Mouse (Mus musculus) limb, embryonic 11.5 days (tissue): Measurements from ENCODE around the gene Atad5. TPM values are rescaled to one million over a fixed set of nuclear protein-coding genes. Genes with fewer than 3 reads are reported as not detected.
A peak's percentile ranks its signal among the peaks of the same experiment; 100 is the strongest.

ENCODE experiments used
- ATAC-seq: fragments of 200-750 bp; cut with Nextera tagmentation; 2 replicates; pipeline ENCODE4 v1.8.0; 2017; ENCODE audit warnings: low read depth; ENCODE audit not compliant: insufficient number of reproducible peaks, low FRiP score, low TSS enrichment
- DNase-seq: peaks from one replicate; pipeline ENCODE4 v3.0.0-alpha.2; 2015; ENCODE audit warnings: low spot score
- H3K27ac ChIP-seq: fragments of 300-500 bp; sonication (generic); replicated peaks from 2 replicates; pipeline ENCODE4 v1.5.1; 2014; ENCODE audit warnings: low read depth, mild to moderate bottlenecking, low read length
- H3K27me3 ChIP-seq: fragments of 300-500 bp; sonication (generic); 2 replicates; pipeline ENCODE4 v1.6.1; 2014; ENCODE audit warnings: mild to moderate bottlenecking, low read length, mixed read lengths; ENCODE audit not compliant: control insufficient read depth, insufficient read depth
- H3K36me3 ChIP-seq: fragments of 300-500 bp; sonication (generic); 2 replicates; pipeline ENCODE4 v1.6.1; 2014; ENCODE audit warnings: mild to moderate bottlenecking, low read length, moderate library complexity, mixed read lengths; ENCODE audit not compliant: control insufficient read depth, insufficient read depth
- H3K4me1 ChIP-seq: fragments of 300-500 bp; sonication (generic); 2 replicates; pipeline ENCODE4 v1.6.1; 2014; ENCODE audit warnings: low read length, mixed read lengths; ENCODE audit not compliant: control insufficient read depth, insufficient read depth
- H3K4me2 ChIP-seq: fragments of 300-500 bp; sonication (generic); 2 replicates; pipeline ENCODE4 v1.6.1; 2014; ENCODE audit warnings: low read depth, mild to moderate bottlenecking, moderate library complexity; ENCODE audit not compliant: severe bottlenecking
- H3K4me3 ChIP-seq: fragments of 300-500 bp; sonication (generic); 2 replicates; pipeline ENCODE4 v1.5.1; 2014; ENCODE audit warnings: low read depth, low read length
- H3K9ac ChIP-seq: fragments of 300-500 bp; sonication (generic); 2 replicates; pipeline ENCODE4 v1.6.1; 2014; ENCODE audit warnings: mild to moderate bottlenecking, low read length
- H3K9me3 ChIP-seq: fragments of 300-500 bp; sonication (generic); 2 replicates; pipeline ENCODE4 v1.6.1; 2016; ENCODE audit warnings: low read length; ENCODE audit not compliant: control insufficient read depth
- WGBS: fragments of 180-500 bp; shearing (Covaris S2); extraction: QIAGEN DNeasy Blood & Tissue Kit; methylation state at CpG from one replicate; pipeline ENCODE4 v1.1.7; 2014; 5-methylcytosine and 5-hydroxymethylcytosine counted together
- polyA plus RNA-seq: library from polyadenylated mRNA; unstranded; fragments of >200 nt; fragmentation: Nextera tagmentation; extraction: Ambion mirVana; gene quantifications from 2 replicates; pipeline ENCODE4 v1.2.1, GENCODE M21; 2014

The Atad5 gene
- polyA plus RNA-seq, result 23.4 and 25.6 TPM in 2 replicates

DNA sequence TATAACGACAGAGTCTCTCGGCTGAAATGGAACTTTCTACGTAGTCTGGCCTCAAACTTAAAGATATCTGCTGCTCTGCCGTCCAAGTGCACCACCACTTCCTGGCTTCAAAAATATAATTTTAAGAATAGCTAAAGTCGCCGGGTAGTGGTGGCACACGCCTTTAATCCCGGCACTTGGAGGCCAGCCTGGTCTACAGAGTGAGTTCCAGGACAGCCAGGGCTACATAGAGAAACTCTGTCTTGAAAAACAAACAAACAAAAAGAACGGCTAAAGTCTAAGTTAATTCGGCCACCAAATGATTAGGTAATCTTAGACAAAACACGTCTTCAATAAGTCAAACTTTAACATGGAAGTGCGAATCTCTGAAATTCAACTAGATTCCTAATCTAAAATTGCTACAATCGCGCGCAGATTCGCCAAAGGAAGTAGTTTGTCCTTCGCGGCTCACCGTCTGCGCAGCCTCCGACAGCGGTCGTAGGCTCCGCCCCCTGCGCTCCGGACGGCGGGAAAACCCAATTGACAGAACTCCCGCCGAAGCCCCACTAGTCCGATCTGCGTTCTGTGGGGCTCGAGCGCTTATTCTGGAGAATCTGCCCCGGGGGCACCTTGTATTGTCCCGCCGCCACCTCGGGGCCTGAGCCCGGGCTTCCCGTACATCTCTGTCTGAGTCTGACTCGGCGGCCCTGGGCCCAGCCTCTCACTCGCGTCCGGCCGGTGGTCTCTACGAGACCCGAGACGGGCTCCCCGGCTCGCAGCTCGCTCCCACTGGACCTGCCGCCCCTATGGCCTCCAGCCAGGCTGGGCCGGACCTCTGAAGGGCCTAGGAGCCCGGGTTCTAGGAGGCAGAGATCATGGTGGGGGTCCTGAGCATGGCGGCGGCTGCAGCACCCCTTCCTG lies at the start of gene Atad5:
Gene Atad5 (plus strand): TSS at position 484 of the 900 bp plus-strand sequence.
- DNase-seq, result peak; percentile 91

DNA sequence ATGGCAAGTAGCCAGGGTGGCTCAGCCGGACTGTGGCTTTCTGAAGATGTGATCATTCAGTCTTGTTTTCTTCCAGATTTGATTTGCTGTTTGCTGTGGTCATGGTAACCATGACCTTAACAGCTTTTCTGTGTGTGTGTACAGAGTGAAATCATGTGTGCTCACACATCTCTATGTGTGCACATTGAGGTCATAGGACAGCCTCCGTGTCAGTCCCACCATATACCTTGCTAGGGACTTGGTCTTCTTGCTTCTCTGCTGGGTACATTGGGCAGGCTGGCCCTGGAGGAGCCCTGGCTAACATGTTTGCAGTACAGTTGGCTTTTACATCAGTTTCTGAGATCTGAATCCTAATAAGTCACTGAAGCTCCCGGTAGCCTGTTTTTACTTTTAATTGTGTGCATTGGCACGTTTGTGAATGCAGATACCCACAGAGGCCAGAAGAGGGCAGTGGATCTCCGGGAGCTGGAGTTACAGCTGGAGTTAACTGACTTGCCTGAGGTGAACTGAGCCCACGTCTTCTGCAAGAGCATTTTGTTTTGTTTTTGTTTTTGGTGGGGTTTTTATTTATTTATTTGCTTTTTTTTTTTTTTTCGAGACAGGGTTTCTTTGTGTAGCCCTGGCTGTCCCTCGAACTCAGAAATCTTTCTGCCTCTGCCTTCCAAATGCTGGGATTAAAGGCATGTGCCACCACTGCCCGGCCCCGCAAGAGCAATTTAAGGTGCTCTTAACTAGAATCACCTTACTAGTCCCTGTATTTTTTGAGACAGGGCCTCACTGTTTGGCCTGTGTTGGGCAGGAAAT lies 46.4 kb upstream of the Atad5 start:
- no peaks in the 10 kb centered on the region for H3K9me3 ChIP-seq
- DNase-seq (peak; percentile 42), ATAC-seq (no peak)
- peaks cover 3% of the 10 kb centered on the region for H3K36me3 ChIP-seq
- no peak overlapping the region for H3K4me2 ChIP-seq
- H3K27ac ChIP-seq, result no peak overlapping the region
- no peak overlapping the region for H3K9ac ChIP-seq
- 62% methylated on average over 10 of the region's 10 CpGs for WGBS
- H3K27me3 ChIP-seq, result no peaks in the 10 kb centered on the region
- no peak overlapping the region for H3K4me3 ChIP-seq
- H3K4me1 ChIP-seq, result no peaks in the 10 kb centered on the region

More for the DNA sequence above, at the start of gene Atad5:
- H3K27ac ChIP-seq, result no peak within 1 kb of the TSS; the same call in 1 of the 2 replicates
- H3K4me2 ChIP-seq, result peak within 1 kb of the TSS; percentile 55
- no peaks in the 10 kb centered on the region; the same call in 1 of the 2 replicates for H3K36me3 ChIP-seq
- peak; percentile 44; the same call in 1 of the 2 replicates for ATAC-seq
- H3K27me3 ChIP-seq, result no peaks in the 10 kb centered on the region
- H3K9me3 ChIP-seq, result no peaks in the 10 kb centered on the region
- no peaks in the 10 kb centered on the region for H3K4me1 ChIP-seq
- peak within 1 kb of the TSS; percentile 92 for H3K4me3 ChIP-seq
- peak within 1 kb of the TSS; percentile 86 for H3K9ac ChIP-seq
- WGBS, result 5% methylated on average over 57 of the region's 57 CpGs

DNA sequence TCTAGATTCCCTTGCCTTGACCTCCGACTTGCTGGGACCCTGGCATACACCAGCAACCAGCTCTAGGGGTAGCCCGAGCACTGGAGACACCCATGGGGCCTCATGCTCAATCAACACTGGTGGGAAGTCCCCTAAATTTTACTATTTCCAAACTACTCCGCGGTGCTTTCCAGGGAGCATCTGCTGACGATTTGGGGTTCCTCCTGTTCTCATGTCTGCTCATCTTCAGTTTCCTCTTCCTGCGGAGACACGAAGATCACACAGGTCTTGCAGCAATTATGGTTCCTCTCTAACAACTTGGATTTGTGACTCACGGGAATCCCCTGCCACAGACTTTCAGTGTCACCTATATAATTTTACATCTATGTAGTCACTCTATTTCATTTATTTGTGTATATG lies 45.8 kb upstream of the Atad5 start:
- no peaks in the 10 kb centered on the region for H3K4me1 ChIP-seq
- no peak overlapping the region for H3K4me2 ChIP-seq
- no peak for ATAC-seq
- H3K9me3 ChIP-seq, result no peaks in the 10 kb centered on the region
- DNase-seq, result no peak
- no peak overlapping the region for H3K9ac ChIP-seq
- WGBS, result 85% methylated on average over 8 of the region's 8 CpGs
- H3K4me3 ChIP-seq, result no peak overlapping the region
- H3K36me3 ChIP-seq, result peaks cover 3% of the 10 kb centered on the region
- no peak overlapping the region for H3K27ac ChIP-seq
- no peaks in the 10 kb centered on the region for H3K27me3 ChIP-seq

DNA sequence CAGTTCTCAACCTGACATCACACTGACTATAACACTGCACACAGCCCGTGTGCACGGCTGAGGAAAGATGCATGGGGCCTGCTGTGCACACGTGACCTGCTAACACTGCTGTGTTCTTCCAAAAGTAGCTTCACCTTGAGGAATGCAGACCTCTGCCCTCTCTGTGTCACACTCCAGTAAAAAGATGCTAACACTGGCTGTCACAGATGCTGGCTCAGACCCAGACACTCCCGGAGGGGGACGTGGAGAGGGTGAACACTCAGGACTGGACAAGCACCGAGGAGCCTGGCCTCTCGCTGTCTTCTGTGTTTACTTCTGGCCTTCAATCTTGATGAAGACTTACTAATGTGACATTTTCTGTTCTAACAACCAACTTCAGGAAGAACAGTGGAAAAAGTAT lies 42.3 kb upstream of the Atad5 start:
- no peaks in the 10 kb centered on the region for H3K27me3 ChIP-seq
- no peak for DNase-seq
- WGBS, result 91% methylated on average over 7 of the region's 7 CpGs

DNA sequence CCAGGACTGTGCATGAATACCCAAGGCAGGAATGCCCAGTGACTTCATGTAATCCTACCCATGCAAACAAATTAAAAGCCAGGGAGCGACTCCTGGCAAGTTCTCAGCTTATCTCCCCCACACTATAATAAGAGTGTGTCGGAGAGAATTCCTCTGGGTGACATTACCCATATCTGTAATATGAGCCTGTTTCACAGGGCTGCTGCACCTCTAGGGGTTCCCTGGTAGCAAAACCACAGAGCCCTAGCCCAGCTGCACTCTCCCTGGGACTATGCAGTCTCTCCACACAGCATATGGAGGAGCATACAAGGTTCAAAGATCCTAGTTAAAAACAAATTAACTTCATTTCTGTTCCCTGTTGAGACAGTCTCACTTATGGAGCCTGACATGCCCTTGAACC lies 39.1 kb upstream of the Atad5 start:
- no peaks in the 10 kb centered on the region for H3K4me1 ChIP-seq
- H3K4me3 ChIP-seq, result no peak overlapping the region
- H3K27me3 ChIP-seq, result no peaks in the 10 kb centered on the region
- H3K27ac ChIP-seq, result no peak overlapping the region
- H3K4me2 ChIP-seq, result no peak overlapping the region
- no peak for DNase-seq
- WGBS, result 43% methylated on average over 2 of the region's 2 CpGs
- no peaks in the 10 kb centered on the region for H3K9me3 ChIP-seq
- peaks cover 4% of the 10 kb centered on the region; the same call in 1 of the 2 replicates for H3K36me3 ChIP-seq
- H3K9ac ChIP-seq, result no peak overlapping the region
- ATAC-seq, result no peak

More for the DNA sequence above, 42.3 kb upstream of the Atad5 start:
- Histone ChIP-seq H3K4me1 (no peaks in the 10 kb centered on the region), H3K27ac (no peak overlapping the region), H3K9ac (no peak overlapping the region), H3K36me3 (peaks cover 3% of the 10 kb centered on the region), H3K4me3 (no peak overlapping the region), H3K9me3 (no peaks in the 10 kb centered on the region), H3K4me2 (no peak overlapping the region)
- ATAC-seq, result no peak

DNA sequence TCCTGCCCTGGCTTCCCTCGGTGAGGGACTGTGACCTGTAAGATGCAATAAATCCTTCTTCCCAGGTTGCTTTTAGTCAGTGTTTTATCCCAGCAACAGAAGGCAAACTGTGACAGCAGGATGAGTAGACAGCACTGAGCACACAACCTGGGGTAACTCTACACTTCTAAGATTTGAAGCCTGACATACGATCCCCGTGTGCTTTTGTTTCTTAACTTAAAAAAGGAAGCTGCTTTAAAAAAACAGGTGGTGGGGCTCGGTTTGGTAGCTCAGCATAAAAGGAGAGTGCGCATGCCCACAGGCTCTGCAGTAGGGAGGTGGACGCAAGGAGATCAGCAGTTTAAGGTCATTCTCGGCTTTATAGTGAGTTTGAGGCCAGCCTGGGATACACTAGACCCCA lies 36.7 kb upstream of the Atad5 start:
- no peak overlapping the region for H3K27ac ChIP-seq
- H3K27me3 ChIP-seq, result no peaks in the 10 kb centered on the region
- H3K9me3 ChIP-seq, result no peaks in the 10 kb centered on the region
- WGBS, result 70% methylated on average over 7 of the region's 7 CpGs
- peaks cover 10% of the 10 kb centered on the region for H3K36me3 ChIP-seq
- H3K4me2 ChIP-seq, result no peak overlapping the region
- ATAC-seq, result no peak
- no peak overlapping the region for H3K9ac ChIP-seq
- no peak overlapping the region for H3K4me3 ChIP-seq
- no peak for DNase-seq
- no peaks in the 10 kb centered on the region for H3K4me1 ChIP-seq

DNA sequence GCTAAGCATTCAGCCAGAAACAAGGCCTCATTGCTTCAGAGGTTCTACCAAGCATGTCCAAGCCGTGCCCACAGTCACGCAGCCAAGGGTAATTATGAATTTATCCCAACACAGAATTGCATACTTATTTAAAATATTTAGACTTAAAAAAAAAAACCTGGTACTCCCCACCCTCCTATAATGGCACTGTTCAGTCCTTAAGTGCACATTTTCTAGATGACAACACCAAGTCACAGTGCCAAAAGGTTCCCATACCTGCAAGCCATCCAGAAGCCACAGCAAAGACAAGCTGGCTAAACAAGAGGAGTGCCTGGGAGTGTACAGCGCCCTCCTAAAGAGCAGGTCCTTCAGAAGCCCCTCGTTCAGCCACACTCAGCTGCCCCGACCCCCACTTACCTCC lies 36.0 kb upstream of the Atad5 start:
- Histone ChIP-seq H3K4me3 (no peak overlapping the region), H3K27ac (no peak overlapping the region), H3K4me1 (no peaks in the 10 kb centered on the region), H3K4me2 (no peak overlapping the region), H3K9ac (no peak overlapping the region), H3K36me3 (peaks cover 14% of the 10 kb centered on the region), H3K9me3 (no peaks in the 10 kb centered on the region), H3K27me3 (no peaks in the 10 kb centered on the region)
- DNase-seq (no peak), ATAC-seq (no peak)
- 92% methylated on average over 5 of the region's 5 CpGs for whole genome bisulfite sequencing

DNA sequence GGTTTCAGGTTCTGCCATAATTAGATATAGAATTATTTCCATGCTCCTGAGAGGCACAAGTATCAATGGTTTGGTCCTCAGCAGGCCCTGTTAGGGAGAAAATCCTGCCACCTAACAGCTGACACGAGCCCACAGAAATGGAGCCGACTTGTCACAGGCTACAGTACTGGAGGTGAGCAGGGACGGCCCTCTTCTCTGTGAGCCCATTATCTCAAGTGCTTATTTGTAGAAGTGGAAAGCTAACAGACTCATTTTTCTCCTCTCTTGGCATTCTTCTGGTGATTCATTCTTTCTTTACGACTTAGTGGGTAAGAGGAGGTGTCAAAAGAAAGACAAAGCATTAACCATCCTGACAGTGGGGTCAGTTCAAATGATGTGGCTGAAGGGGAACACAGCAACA lies 34.5 kb upstream of the Atad5 start:
- DNase-seq (no peak), ATAC-seq (no peak)
- Histone ChIP-seq H3K36me3 (peaks cover 14% of the 10 kb centered on the region), H3K4me3 (no peak overlapping the region), H3K4me2 (no peak overlapping the region), H3K9ac (no peak overlapping the region), H3K27me3 (no peaks in the 10 kb centered on the region), H3K9me3 (no peaks in the 10 kb centered on the region), H3K4me1 (no peaks in the 10 kb centered on the region), H3K27ac (no peak overlapping the region)
- 74% methylated on average over 4 of the region's 4 CpGs for WGBS
